Comparison of ENCODE assay signal across 10 mouse cellular contexts in the genomic region with DNA sequence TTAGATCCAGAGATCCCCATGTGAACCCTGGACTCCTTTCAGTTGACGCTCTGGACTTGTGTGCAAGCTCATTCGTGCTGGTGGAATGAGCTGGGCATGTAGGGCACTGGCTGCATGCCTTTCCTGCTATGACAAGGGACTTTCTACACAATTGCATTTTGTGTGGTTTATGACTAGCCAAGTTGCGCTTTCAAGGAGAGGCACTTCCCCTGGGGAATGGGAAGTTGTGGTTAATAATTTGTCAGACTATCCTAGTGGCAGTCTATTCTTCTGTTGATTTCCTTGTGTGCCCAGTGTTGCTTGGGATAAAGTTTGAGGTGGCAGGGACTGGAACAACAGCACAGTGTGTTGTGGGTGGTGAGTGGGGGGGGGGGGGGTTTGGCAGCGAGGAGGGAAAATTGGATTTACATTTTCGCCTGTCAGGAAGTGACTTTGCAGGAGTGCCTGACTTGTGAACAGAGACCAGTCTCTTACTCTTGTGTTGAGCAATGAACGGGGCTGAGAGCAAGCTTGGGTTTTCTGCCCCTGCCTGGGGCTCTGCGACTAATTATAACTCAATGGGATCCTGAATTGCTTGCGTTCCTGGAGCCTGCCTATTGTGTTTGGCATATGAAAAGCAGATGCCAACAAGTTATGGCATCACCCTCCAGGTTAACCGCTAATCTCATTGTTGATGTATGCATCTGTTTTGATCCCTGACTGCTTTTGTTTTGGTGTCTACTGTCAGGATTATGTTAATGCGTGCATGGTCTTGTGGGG. TPM values are rescaled to one million over a fixed set of nuclear protein-coding genes. Genes with fewer than 3 reads are reported as not detected.
A peak's percentile ranks its signal among the peaks of the same experiment; 100 is the strongest.
DNase-seq lines count a peak whose midpoint lies in the region; ATAC-seq and TF ChIP-seq lines count a peak whose summit lies in the region.
"Had no signal": no experiment of that assay in that cellular context is flagged by ENCODE, and none has a peak within 500 bp of the region (broad histone marks: within the 10 kb centered on the region; RNA-seq: fewer than 3 reads in every experiment).

No protein-coding gene starts in this region.

- TF ChIP-seq CTCF in midbrain, postnatal 0 days (IDR thresholded peaks at IDR 0.05) = no peak
- TF ChIP-seq CTCF in forebrain, postnatal 0 days (IDR thresholded peaks at IDR 0.05; ENCODE audit: low read depth) = no peak

- H3K4me1 ChIP-seq in hindbrain, embryonic 11.5 days (replicated peaks; ENCODE audit: control insufficient read depth, insufficient read depth, low read length) = peaks cover 5% of the 10 kb centered on the region; the same call in 1 of the 2 replicates
- H3K4me1 ChIP-seq in hindbrain, embryonic 12.5 days = peaks cover 31% of the 10 kb centered on the region
- H3K4me1 ChIP-seq in embryonic facial prominence, embryonic 12.5 days = peaks cover 49% of the 10 kb centered on the region
- H3K4me1 ChIP-seq in limb, embryonic 10.5 days = peaks cover 62% of the 10 kb centered on the region
- H3K4me1 ChIP-seq in midbrain, postnatal 0 days (ENCODE audit: insufficient read depth, low read length) = no peaks in the 10 kb centered on the region; the same call in 1 of the 2 replicates
- no peaks in the 10 kb centered on the region; the same call in 1 of the 2 replicates for H3K4me1 ChIP-seq in forebrain, postnatal 0 days (ENCODE audit: insufficient read depth)

- H3K9ac ChIP-seq in hindbrain, embryonic 11.5 days (ENCODE audit: low read depth, low read length) = no peak overlapping the region
- no peak overlapping the region for H3K9ac ChIP-seq in hindbrain, embryonic 12.5 days
- no peak overlapping the region; the same call in 1 of the 2 replicates for H3K9ac ChIP-seq in embryonic facial prominence, embryonic 12.5 days
- no peak overlapping the region for H3K9ac ChIP-seq in midbrain, postnatal 0 days (replicated peaks; ENCODE audit: low read length, poor library complexity, severe bottlenecking)
- no peak overlapping the region for H3K9ac ChIP-seq in forebrain, postnatal 0 days

- H3K9me3 ChIP-seq in hindbrain, embryonic 11.5 days (ENCODE audit: control insufficient read depth, low read length) = no peaks in the 10 kb centered on the region
- no peaks in the 10 kb centered on the region for H3K9me3 ChIP-seq in hindbrain, embryonic 12.5 days (replicated peaks)
- H3K9me3 ChIP-seq in embryonic facial prominence, embryonic 12.5 days = no peaks in the 10 kb centered on the region
- no peaks in the 10 kb centered on the region for H3K9me3 ChIP-seq in limb, embryonic 10.5 days (replicated peaks)
- H3K9me3 ChIP-seq in midbrain, postnatal 0 days (ENCODE audit: low read length) = no peaks in the 10 kb centered on the region
- no peaks in the 10 kb centered on the region for H3K9me3 ChIP-seq in forebrain, postnatal 0 days (ENCODE audit: low read length)
- H3K9me3 ChIP-seq: forebrain, embryonic 10.5 days had no signal

- H3K36me3 ChIP-seq in hindbrain, embryonic 11.5 days (ENCODE audit: control insufficient read depth, insufficient read depth, low read length) = no peaks in the 10 kb centered on the region
- H3K36me3 ChIP-seq in hindbrain, embryonic 12.5 days = no peaks in the 10 kb centered on the region
- H3K36me3 ChIP-seq in embryonic facial prominence, embryonic 12.5 days = peaks cover 6% of the 10 kb centered on the region; the same call in 1 of the 2 replicates
- peaks cover 24% of the 10 kb centered on the region for H3K36me3 ChIP-seq in limb, embryonic 10.5 days
- no peaks in the 10 kb centered on the region for H3K36me3 ChIP-seq in myocyte (ENCODE audit: control insufficient read depth, insufficient read depth)
- H3K36me3 ChIP-seq in midbrain, postnatal 0 days (ENCODE audit: insufficient read depth, low read length) = no peaks in the 10 kb centered on the region
- H3K36me3 ChIP-seq in forebrain, postnatal 0 days (ENCODE audit: insufficient read depth) = no peaks in the 10 kb centered on the region

- peak; percentile 18 for DNase-seq in hindbrain, embryonic 11.5 days (ENCODE audit: low spot score)
- no peak for DNase-seq in limb, embryonic 10.5 days (ENCODE audit: low spot score)
- DNase-seq in right cerebral cortex, postnatal 25 days = no peak
- no peak for DNase-seq in midbrain, postnatal 0 days (ENCODE audit: low spot score)
- no peak for DNase-seq in forebrain, postnatal 0 days

- no peaks in the 10 kb centered on the region for H3K79me2 ChIP-seq in myocyte (ENCODE audit: control insufficient read depth, insufficient read depth)

- ATAC-seq in hindbrain, embryonic 11.5 days (ENCODE audit: low FRiP score) = no peak
- no peak for ATAC-seq in hindbrain, embryonic 12.5 days (ENCODE audit: low FRiP score)
- no peak for ATAC-seq in embryonic facial prominence, embryonic 12.5 days (ENCODE audit: insufficient number of reproducible peaks, insufficient read depth, low FRiP score, low TSS enrichment)
- ATAC-seq in midbrain, postnatal 0 days (ENCODE audit: low FRiP score) = no peak
- ATAC-seq in forebrain, postnatal 0 days = no peak

- no peak for TF ChIP-seq POLR2A in myocyte (IDR thresholded peaks at IDR 0.05; ENCODE audit: insufficient read length, low read depth)

- no peaks in the 10 kb centered on the region for H3K27me3 ChIP-seq in hindbrain, embryonic 11.5 days (ENCODE audit: control insufficient read depth, insufficient read depth, low read length)
- H3K27me3 ChIP-seq in hindbrain, embryonic 12.5 days = peaks cover 5% of the 10 kb centered on the region; the same call in 1 of the 2 replicates
- no peaks in the 10 kb centered on the region for H3K27me3 ChIP-seq in embryonic facial prominence, embryonic 12.5 days
- 0 out of 2 replicates have a peak, but pooled peaks cover 2% of the 10 kb centered on the region for H3K27me3 ChIP-seq in limb, embryonic 10.5 days (ENCODE audit: low read depth, poor library complexity, severe bottlenecking)
- H3K27me3 ChIP-seq in myocyte (ENCODE audit: control insufficient read depth, insufficient read depth, insufficient read length) = no peaks in the 10 kb centered on the region
- H3K27me3 ChIP-seq in midbrain, postnatal 0 days (ENCODE audit: insufficient read depth, low read length) = 0 out of 2 replicates have a peak, but pooled peaks cover 4% of the 10 kb centered on the region
- H3K27me3 ChIP-seq in forebrain, postnatal 0 days (ENCODE audit: insufficient read depth, low read length) = no peaks in the 10 kb centered on the region

- 43% methylated on average over 10 of the region's 10 CpGs for WGBS in hindbrain, embryonic 11.5 days
- WGBS in hindbrain, embryonic 12.5 days = 43% methylated on average over 10 of the region's 10 CpGs
- 29% methylated on average over 10 of the region's 10 CpGs for WGBS in embryonic facial prominence, embryonic 12.5 days
- WGBS in limb, embryonic 10.5 days = 52% methylated on average over 10 of the region's 10 CpGs
- WGBS in midbrain, postnatal 0 days = 36% methylated on average over 10 of the region's 10 CpGs
- WGBS in forebrain, postnatal 0 days = 46% methylated on average over 10 of the region's 10 CpGs

- H3K4me3 ChIP-seq in hindbrain, embryonic 11.5 days (ENCODE audit: low read depth, low read length) = no peak overlapping the region
- no peak overlapping the region for H3K4me3 ChIP-seq in hindbrain, embryonic 12.5 days
- H3K4me3 ChIP-seq in embryonic facial prominence, embryonic 12.5 days = no peak overlapping the region
- no peak overlapping the region for H3K4me3 ChIP-seq in limb, embryonic 10.5 days
- H3K4me3 ChIP-seq in myocyte = no peak overlapping the region
- no peak overlapping the region for H3K4me3 ChIP-seq in midbrain, postnatal 0 days (ENCODE audit: low read depth, low read length)
- H3K4me3 ChIP-seq in forebrain, postnatal 0 days (ENCODE audit: low read depth, low read length) = no peak overlapping the region
- H3K4me3 ChIP-seq: forebrain, embryonic 10.5 days had no signal

- no peak overlapping the region for H3K4me2 ChIP-seq in hindbrain, embryonic 11.5 days (replicated peaks; ENCODE audit: low read depth, low read length)
- no peak overlapping the region for H3K4me2 ChIP-seq in hindbrain, embryonic 12.5 days (replicated peaks)
- no peak overlapping the region; the same call in 1 of the 2 replicates for H3K4me2 ChIP-seq in embryonic facial prominence, embryonic 12.5 days (replicated peaks)
- H3K4me2 ChIP-seq in myocyte (ENCODE audit: low read depth) = peak overlapping the region; percentile 46
- no peak overlapping the region for H3K4me2 ChIP-seq in midbrain, postnatal 0 days (ENCODE audit: low read depth, low read length, poor library complexity, severe bottlenecking)
- no peak overlapping the region for H3K4me2 ChIP-seq in forebrain, postnatal 0 days (ENCODE audit: low read depth)

- no peak overlapping the region for H3K27ac ChIP-seq in hindbrain, embryonic 11.5 days (ENCODE audit: low read depth, low read length)
- H3K27ac ChIP-seq in hindbrain, embryonic 12.5 days = no peak overlapping the region
- H3K27ac ChIP-seq in embryonic facial prominence, embryonic 12.5 days = peak overlapping the region; percentile 37; the same call in 1 of the 2 replicates
- peak overlapping the region; percentile 61 for H3K27ac ChIP-seq in limb, embryonic 10.5 days
- H3K27ac ChIP-seq in midbrain, postnatal 0 days (ENCODE audit: low read depth, low read length) = no peak overlapping the region
- H3K27ac ChIP-seq in forebrain, postnatal 0 days (ENCODE audit: low read depth, low read length) = no peak overlapping the region

- no peak overlapping the region for H3ac ChIP-seq in myocyte (ENCODE audit: control insufficient read depth, insufficient read length)

RNA-seq across cellular contexts. Expression of a gene that starts 3.8 kb away (rescaled TPM):
- 1.8 and 2.6 TPM in 2 replicates for polyA plus RNA-seq in hindbrain, embryonic 11.5 days (2014; fragmentation: Nextera tagmentation; extraction: Ambion mirVana)
- polyA plus RNA-seq in hindbrain, embryonic 12.5 days (2016; fragmentation: Nextera tagmentation; extraction: Ambion mirVana) = 2.1 and 2.2 TPM in 2 replicates
- 4.6 and 4.7 TPM in 2 replicates for polyA plus RNA-seq in embryonic facial prominence, embryonic 12.5 days (2016; fragmentation: Nextera tagmentation; extraction: Ambion mirVana)
- 4.2 and 4.8 TPM in 2 replicates for polyA plus RNA-seq in limb, embryonic 10.5 days (2016; fragmentation: Nextera tagmentation; extraction: Ambion mirVana)
- polyA plus RNA-seq in myocyte (2012; fragmentation: generic; extraction: Trizol) = 0.64 TPM
- 0.14 and 1.1 TPM in 2 replicates for total RNA-seq in midbrain, postnatal 0 days (2014; rRNA removed)
- polyA plus RNA-seq in midbrain, postnatal 0 days (2015; fragmentation: Nextera tagmentation; extraction: Ambion mirVana) = 0.22 and 0.25 TPM in 2 replicates
- total RNA-seq in forebrain, postnatal 0 days (2014; rRNA removed) = 0.69 and 0.76 TPM in 2 replicates
- polyA plus RNA-seq in forebrain, postnatal 0 days (2015; fragmentation: Nextera tagmentation; extraction: Ambion mirVana) = 0.30 and 0.35 TPM in 2 replicates

RNA-seq across cellular contexts. Expression of a gene that starts 26.0 kb away (rescaled TPM):
- polyA plus RNA-seq in hindbrain, embryonic 11.5 days (2014; fragmentation: Nextera tagmentation; extraction: Ambion mirVana) = not detected in 2 replicates
- not detected in 2 replicates for polyA plus RNA-seq in hindbrain, embryonic 12.5 days (2016; fragmentation: Nextera tagmentation; extraction: Ambion mirVana)
- not detected in 2 replicates for polyA plus RNA-seq in embryonic facial prominence, embryonic 12.5 days (2016; fragmentation: Nextera tagmentation; extraction: Ambion mirVana)
- polyA plus RNA-seq in limb, embryonic 10.5 days (2016; fragmentation: Nextera tagmentation; extraction: Ambion mirVana) = not detected in 2 replicates
- not detected for polyA plus RNA-seq in myocyte (2012; fragmentation: generic; extraction: Trizol)
- not detected in 2 replicates for total RNA-seq in midbrain, postnatal 0 days (2014; rRNA removed)
- polyA plus RNA-seq in midbrain, postnatal 0 days (2015; fragmentation: Nextera tagmentation; extraction: Ambion mirVana) = not detected in 2 replicates
- total RNA-seq in forebrain, postnatal 0 days (2014; rRNA removed) = not detected in 2 replicates
- polyA plus RNA-seq in forebrain, postnatal 0 days (2015; fragmentation: Nextera tagmentation; extraction: Ambion mirVana) = not detected in 2 replicates
- total RNA-seq: left cerebral cortex, postnatal 36 days had no signal
- polyA plus RNA-seq: forebrain, embryonic 10.5 days had no signal

RNA-seq across cellular contexts. Expression of a gene that starts 33.0 kb away (rescaled TPM):
- polyA plus RNA-seq in hindbrain, embryonic 11.5 days (2014; fragmentation: Nextera tagmentation; extraction: Ambion mirVana) = not detected in 2 replicates
- polyA plus RNA-seq in hindbrain, embryonic 12.5 days (2016; fragmentation: Nextera tagmentation; extraction: Ambion mirVana) = 0.57 TPM in 1 of 2 replicates, not detected in the other
- not detected in 2 replicates for polyA plus RNA-seq in embryonic facial prominence, embryonic 12.5 days (2016; fragmentation: Nextera tagmentation; extraction: Ambion mirVana)
- not detected in 2 replicates for polyA plus RNA-seq in limb, embryonic 10.5 days (2016; fragmentation: Nextera tagmentation; extraction: Ambion mirVana)
- not detected for polyA plus RNA-seq in myocyte (2012; fragmentation: generic; extraction: Trizol)
- total RNA-seq in midbrain, postnatal 0 days (2014; rRNA removed) = not detected in 2 replicates
- 0.69 TPM in 1 of 2 replicates, not detected in the other for polyA plus RNA-seq in midbrain, postnatal 0 days (2015; fragmentation: Nextera tagmentation; extraction: Ambion mirVana)
- total RNA-seq in forebrain, postnatal 0 days (2014; rRNA removed) = not detected in 2 replicates
- polyA plus RNA-seq in forebrain, postnatal 0 days (2015; fragmentation: Nextera tagmentation; extraction: Ambion mirVana) = not detected in 2 replicates
- total RNA-seq: left cerebral cortex, postnatal 36 days had no signal
- polyA plus RNA-seq: forebrain, embryonic 10.5 days had no signal

RNA-seq across cellular contexts. Expression of a gene that starts 42.7 kb away (rescaled TPM):
- polyA plus RNA-seq in hindbrain, embryonic 11.5 days (2014; fragmentation: Nextera tagmentation; extraction: Ambion mirVana) = not detected in 2 replicates
- not detected in 2 replicates for polyA plus RNA-seq in hindbrain, embryonic 12.5 days (2016; fragmentation: Nextera tagmentation; extraction: Ambion mirVana)
- polyA plus RNA-seq in embryonic facial prominence, embryonic 12.5 days (2016; fragmentation: Nextera tagmentation; extraction: Ambion mirVana) = not detected in 2 replicates
- not detected in 2 replicates for polyA plus RNA-seq in limb, embryonic 10.5 days (2016; fragmentation: Nextera tagmentation; extraction: Ambion mirVana)
- polyA plus RNA-seq in myocyte (2012; fragmentation: generic; extraction: Trizol) = not detected
- not detected in 2 replicates for total RNA-seq in midbrain, postnatal 0 days (2014; rRNA removed)
- polyA plus RNA-seq in midbrain, postnatal 0 days (2015; fragmentation: Nextera tagmentation; extraction: Ambion mirVana) = not detected in 2 replicates
- total RNA-seq in forebrain, postnatal 0 days (2014; rRNA removed) = not detected in 2 replicates
- not detected in 2 replicates for polyA plus RNA-seq in forebrain, postnatal 0 days (2015; fragmentation: Nextera tagmentation; extraction: Ambion mirVana)
- total RNA-seq: left cerebral cortex, postnatal 36 days had no signal
- polyA plus RNA-seq: forebrain, embryonic 10.5 days had no signal

RNA-seq across cellular contexts. Expression of a gene that starts 48.0 kb away (rescaled TPM):
- not detected in 2 replicates for polyA plus RNA-seq in hindbrain, embryonic 11.5 days (2014; fragmentation: Nextera tagmentation; extraction: Ambion mirVana)
- polyA plus RNA-seq in hindbrain, embryonic 12.5 days (2016; fragmentation: Nextera tagmentation; extraction: Ambion mirVana) = not detected in 2 replicates
- not detected in 2 replicates for polyA plus RNA-seq in embryonic facial prominence, embryonic 12.5 days (2016; fragmentation: Nextera tagmentation; extraction: Ambion mirVana)
- not detected in 2 replicates for polyA plus RNA-seq in limb, embryonic 10.5 days (2016; fragmentation: Nextera tagmentation; extraction: Ambion mirVana)
- not detected for polyA plus RNA-seq in myocyte (2012; fragmentation: generic; extraction: Trizol)
- total RNA-seq in midbrain, postnatal 0 days (2014; rRNA removed) = not detected in 2 replicates
- not detected in 2 replicates for polyA plus RNA-seq in midbrain, postnatal 0 days (2015; fragmentation: Nextera tagmentation; extraction: Ambion mirVana)
- not detected in 2 replicates for total RNA-seq in forebrain, postnatal 0 days (2014; rRNA removed)
- not detected in 2 replicates for polyA plus RNA-seq in forebrain, postnatal 0 days (2015; fragmentation: Nextera tagmentation; extraction: Ambion mirVana)
- total RNA-seq: left cerebral cortex, postnatal 36 days had no signal
- polyA plus RNA-seq: forebrain, embryonic 10.5 days had no signal

Comparison
In these comparisons a context has a peak if more than half of its experiments do, and no peak if none do; other contexts are left out.
1. H3K27ac ChIP-seq: peak in embryonic facial prominence, embryonic 12.5 days (single experiment) and limb, embryonic 10.5 days (single experiment); none in hindbrain, embryonic 11.5 days (single experiment), hindbrain, embryonic 12.5 days (single experiment), midbrain, postnatal 0 days (single experiment) and forebrain, postnatal 0 days (single experiment).